Mouse (Mus musculus) cerebral cortex, adult 2 months (tissue): ENCODE measurements around the gene Plce1.

Experiments used
- WGBS: fragments of 180-500 bp; shearing (Covaris S2); methylation state at CpG from one replicate; pipeline ENCODE4 v1.1.7; 2018; 5-methylcytosine and 5-hydroxymethylcytosine counted together

Gene Plce1

GRCm38 (mm10) chr19:38633306-38633705, 152.4 kb downstream of the Plce1 start:
- WGBS, result 75% methylated on average over 5 of the region's 5 CpGs

- WGBS, result 94% methylated on average over 3 of the region's 3 CpGs
These were observed 158.1 kb downstream of the Plce1 start for GRCm38 (mm10) chr19:38639050-38639449.

- 49% methylated on average over 3 of the region's 3 CpGs for WGBS
These were observed 158.9 kb downstream of the Plce1 start for GRCm38 (mm10) chr19:38639805-38640204.

GRCm38 (mm10) chr19:38642515-38642914, 161.6 kb downstream of the Plce1 start:
- 53% methylated on average over 1 of the region's 1 CpGs for WGBS

- 61% methylated on average over 6 of the region's 6 CpGs for WGBS
These were observed 164.1 kb downstream of the Plce1 start for GRCm38 (mm10) chr19:38644871-38645595.

- WGBS, result 82% methylated on average over 13 of the region's 13 CpGs
These were observed 177.1 kb downstream of the Plce1 start for GRCm38 (mm10) chr19:38657980-38658379.

- WGBS, result 94% methylated on average over 1 of the region's 1 CpGs
These were observed 184.5 kb downstream of the Plce1 start for GRCm38 (mm10) chr19:38665398-38665797.

- whole genome bisulfite sequencing, result 66% methylated on average over 7 of the region's 7 CpGs
These were observed 191.2 kb downstream of the Plce1 start for GRCm38 (mm10) chr19:38672015-38672600.

GRCm38 (mm10) chr19:38673936-38674335, 193.0 kb downstream of the Plce1 start:
- 81% methylated on average over 2 of the region's 2 CpGs for WGBS

GRCm38 (mm10) chr19:38678655-38679054, 197.7 kb downstream of the Plce1 start:
- WGBS, result 95% methylated on average over 5 of the region's 5 CpGs

- 93% methylated on average over 4 of the region's 4 CpGs for WGBS
These were observed 198.6 kb downstream of the Plce1 start for GRCm38 (mm10) chr19:38679520-38679919.

- WGBS, result 58% methylated on average over 5 of the region's 5 CpGs
These were observed 206.4 kb downstream of the Plce1 start for GRCm38 (mm10) chr19:38687326-38687725.

GRCm38 (mm10) chr19:38688741-38689507, 208.0 kb downstream of the Plce1 start:
- 90% methylated on average over 4 of the region's 4 CpGs for WGBS

GRCm38 (mm10) chr19:38690276-38690675, 209.4 kb downstream of the Plce1 start:
- WGBS, result 76% methylated on average over 2 of the region's 2 CpGs

GRCm38 (mm10) chr19:38691533-38691932, 210.6 kb downstream of the Plce1 start:
- WGBS, result 95% methylated on average over 6 of the region's 6 CpGs

GRCm38 (mm10) chr19:38693331-38693730, 212.4 kb downstream of the Plce1 start:
- WGBS, result 53% methylated on average over 2 of the region's 2 CpGs

- WGBS, result 72% methylated on average over 4 of the region's 4 CpGs
These were observed 212.9 kb downstream of the Plce1 start for GRCm38 (mm10) chr19:38693769-38694168.

- WGBS, result 95% methylated on average over 8 of the region's 8 CpGs
These were observed 220.9 kb downstream of the Plce1 start for GRCm38 (mm10) chr19:38701776-38702175.

GRCm38 (mm10) chr19:38704742-38705141, 223.8 kb downstream of the Plce1 start:
- WGBS, result 82% methylated on average over 3 of the region's 3 CpGs

GRCm38 (mm10) chr19:38705244-38705643, 224.3 kb downstream of the Plce1 start:
- WGBS, result 72% methylated on average over 11 of the region's 11 CpGs

- WGBS, result 95% methylated on average over 6 of the region's 6 CpGs
These were observed 225.5 kb downstream of the Plce1 start for GRCm38 (mm10) chr19:38706449-38706848.

GRCm38 (mm10) chr19:38709376-38709775, 228.5 kb downstream of the Plce1 start:
- 89% methylated on average over 2 of the region's 2 CpGs for WGBS

GRCm38 (mm10) chr19:38721808-38722207, 240.9 kb downstream of the Plce1 start:
- WGBS, result 92% methylated on average over 4 of the region's 4 CpGs
